Mouse (Mus musculus) cortical plate, adult 2 months (tissue): ENCODE data around the gene Scn11a.

ENCODE experiments used
- CTCF ChIP-seq: fragments of 200-500 bp; IDR thresholded peaks from 2 replicates; pipeline ENCODE4 v1.5.1; 2011; ENCODE audit warnings: mild to moderate bottlenecking, control low read depth, low read length; ENCODE audit not compliant: insufficient read depth; ENCODE audit errors: extremely low read depth
- POLR2A ChIP-seq: fragments of 200-500 bp; IDR thresholded peaks from 2 replicates; pipeline ENCODE4 v1.6.1; 2011; ENCODE audit warnings: mild to moderate bottlenecking, low read length, control low read depth; ENCODE audit not compliant: insufficient read depth; ENCODE audit errors: extremely low read depth

- TF ChIP-seq CTCF: no peak
- TF ChIP-seq POLR2A: no peak
These were observed 21.9 kb upstream of the Scn11a start for GRCm38 (mm10) chr9:119847187-119847586.
